Mouse (Mus musculus): ENCODE measurements around the gene Gm21861.
"Not testable (repeated sequence)": the region's sequence is repeated elsewhere in the genome, so short reads cannot be mapped to it uniquely, and the experiment has no call there.

Gm21861 gene

GRCm38 (mm10) chrY:58814497-58814896, at the start of gene Gm21861:
Gene Gm21861, minus strand, starts transcription at chrY:58814597.
- not testable (repeated sequence) for DNase-seq

Data from thymus, postnatal 14 days (tissue).